Mouse (Mus musculus): ENCODE results near the gene Trim23.

- TF ChIP-seq CTCF (IDR thresholded peaks at IDR 0.05; ENCODE audit: borderline replicate concordance, insufficient read depth, low read length) (no peak), POLR2A (IDR thresholded peaks at IDR 0.05; ENCODE audit: low read depth, low read length) (no peak)
Observed at GRCm38 (mm10) chr13:104171711-104172110, 6.9 kb upstream of the Trim23 start.

Measured in embryonic fibroblast, embryonic 13.5 days (primary cell).